Mouse (Mus musculus): Measurements from ENCODE around the gene Mta2. TPM values are rescaled to one million over a fixed set of nuclear protein-coding genes. Genes with fewer than 3 reads are reported as not detected.

Gene Mta2
- polyA plus RNA-seq, 1 experiment = 14.5 TPM

DNA sequence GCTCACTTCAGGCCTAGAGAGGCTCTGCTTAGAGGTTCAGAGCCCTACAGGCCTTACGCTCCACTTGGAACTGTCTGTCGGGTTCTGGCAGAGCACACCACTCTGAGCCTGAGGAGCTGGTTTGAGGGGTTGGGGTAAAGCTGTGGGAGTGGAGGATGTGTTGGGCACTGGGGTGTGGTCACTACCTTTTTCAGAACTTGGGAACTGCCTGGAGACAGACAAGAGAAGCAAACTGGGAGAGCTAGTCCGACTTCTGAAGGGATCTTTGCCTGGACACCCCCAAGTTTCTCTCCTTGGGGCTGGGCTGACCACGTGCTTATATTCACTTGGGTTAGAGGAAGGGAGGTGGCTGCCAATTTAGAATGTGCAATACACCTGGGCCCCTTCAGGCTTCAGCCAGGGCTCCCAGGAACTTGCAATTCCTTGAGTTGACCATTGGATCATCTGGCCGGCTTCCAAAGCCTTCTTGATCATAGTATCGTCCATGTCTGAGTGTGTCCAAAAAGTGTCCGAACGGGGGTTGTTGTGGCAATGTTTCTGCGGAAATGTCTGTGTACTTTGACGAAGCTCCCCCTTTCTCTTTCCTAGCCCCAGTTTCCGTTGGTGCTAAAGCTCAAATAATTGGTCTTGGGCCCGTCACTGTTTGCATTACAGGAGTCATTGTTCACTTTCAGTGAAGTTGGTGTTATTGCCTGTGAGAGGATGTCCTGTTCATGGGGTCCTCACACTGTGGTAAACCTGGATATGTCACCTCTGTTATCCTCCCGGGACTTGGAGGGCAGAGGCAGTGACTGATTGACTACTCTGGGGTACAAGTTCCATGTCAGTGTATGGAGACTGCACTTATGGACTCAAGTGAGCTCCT, 50.4 kb downstream of the Mta2 start:
- H3K4me1 ChIP-seq (ENCODE audit: control insufficient read depth, insufficient read depth, low read length) = peaks cover 18% of the 10 kb centered on the region
- H3K27ac ChIP-seq (ENCODE audit: control insufficient read depth, insufficient read depth, low read depth, low read length) = peak overlapping the region; percentile 16
- H3K27me3 ChIP-seq (ENCODE audit: control insufficient read depth, insufficient read depth, low read length) = peaks cover 2% of the 10 kb centered on the region; the same call in 1 of the 2 replicates
- H3K4me3 ChIP-seq (ENCODE audit: control insufficient read depth, low read depth, low read length) = no peak overlapping the region
- no peaks in the 10 kb centered on the region for H3K36me3 ChIP-seq (ENCODE audit: control insufficient read depth, insufficient read depth, low read length)
- TF ChIP-seq POLR2A (IDR thresholded peaks at IDR 0.05; ENCODE audit: control insufficient read depth, low read depth, low read length) (no peak), CTCF (IDR thresholded peaks at IDR 0.05; ENCODE audit: control insufficient read depth, insufficient read depth, insufficient replicate concordance, low read depth, low read length) (no peak)

DNA sequence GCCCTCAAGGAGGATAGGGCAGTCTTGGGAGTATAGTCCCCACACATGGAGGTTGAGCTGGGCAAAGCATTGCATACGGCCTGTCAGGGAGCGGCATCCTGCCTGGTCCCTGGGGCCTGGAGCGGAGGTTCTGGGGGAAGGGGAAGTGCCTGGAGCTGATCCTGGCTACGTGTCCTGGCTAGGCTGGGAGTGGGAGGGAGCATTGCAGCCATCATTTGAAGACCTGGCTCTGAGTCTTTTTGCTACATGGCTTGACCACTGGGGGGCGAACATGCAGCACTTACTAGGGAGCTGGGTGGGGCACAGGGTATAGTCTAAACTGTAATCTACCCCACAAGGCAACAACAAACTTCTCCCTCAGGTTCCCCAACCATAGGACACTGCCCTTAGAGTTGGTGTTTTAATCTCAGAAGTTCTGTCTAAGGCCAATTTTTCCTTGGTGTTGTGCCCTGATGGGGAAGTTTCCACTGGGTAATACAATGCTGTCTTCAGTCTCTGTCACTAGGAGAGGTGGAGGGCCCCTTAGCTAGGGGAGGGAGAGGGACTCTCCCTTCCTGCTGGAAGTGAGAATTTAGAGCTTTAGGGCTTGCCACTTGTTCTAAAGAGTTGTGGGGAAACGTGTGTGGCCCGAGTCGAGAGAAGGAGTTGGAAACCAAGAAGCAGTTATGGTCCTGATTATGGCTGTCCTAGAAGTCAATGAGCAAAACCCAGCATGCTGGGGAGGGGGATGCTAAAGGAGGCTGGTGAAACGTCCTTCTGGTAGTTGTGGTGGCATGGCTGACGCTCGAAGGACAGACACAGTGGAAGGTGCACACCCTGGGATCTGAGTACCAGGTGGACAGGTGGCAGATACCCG, 51.3 kb downstream of the Mta2 start:
- no peak overlapping the region for H3K4me3 ChIP-seq (ENCODE audit: control insufficient read depth, low read depth, low read length)
- TF ChIP-seq CTCF (IDR thresholded peaks at IDR 0.05; ENCODE audit: control insufficient read depth, insufficient read depth, insufficient replicate concordance, low read depth, low read length) (peak; percentile 36; the same call in 1 of the 2 replicates), POLR2A (IDR thresholded peaks at IDR 0.05; ENCODE audit: control insufficient read depth, low read depth, low read length) (no peak)
- H3K36me3 ChIP-seq (ENCODE audit: control insufficient read depth, insufficient read depth, low read length) = no peaks in the 10 kb centered on the region
- peak overlapping the region; percentile 42 for H3K27ac ChIP-seq (ENCODE audit: control insufficient read depth, insufficient read depth, low read depth, low read length)
- peaks cover 2% of the 10 kb centered on the region; the same call in 1 of the 2 replicates for H3K27me3 ChIP-seq (ENCODE audit: control insufficient read depth, insufficient read depth, low read length)
- peaks cover 21% of the 10 kb centered on the region for H3K4me1 ChIP-seq (ENCODE audit: control insufficient read depth, insufficient read depth, low read length)

DNA sequence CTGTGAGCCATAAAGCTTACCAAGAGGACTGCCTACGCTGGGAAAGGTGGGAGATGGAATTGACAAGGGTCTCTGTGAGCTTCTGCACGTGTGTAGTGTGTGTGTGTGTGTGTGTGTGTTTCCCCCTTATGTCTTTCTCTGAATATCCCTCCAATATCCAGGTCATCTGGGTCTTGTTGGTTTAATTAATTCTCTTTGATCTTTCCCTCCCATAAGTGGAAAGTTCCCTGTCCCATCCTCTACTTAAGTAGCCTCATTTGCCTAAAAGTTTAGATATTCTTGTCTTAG, 51.9 kb downstream of the Mta2 start:
- no peak overlapping the region for H3K27ac ChIP-seq (ENCODE audit: control insufficient read depth, insufficient read depth, low read depth, low read length)
- peaks cover 17% of the 10 kb centered on the region for H3K4me1 ChIP-seq (ENCODE audit: control insufficient read depth, insufficient read depth, low read length)
- TF ChIP-seq POLR2A (IDR thresholded peaks at IDR 0.05; ENCODE audit: control insufficient read depth, low read depth, low read length) (no peak), CTCF (IDR thresholded peaks at IDR 0.05; ENCODE audit: control insufficient read depth, insufficient read depth, insufficient replicate concordance, low read depth, low read length) (no peak)
- H3K4me3 ChIP-seq (ENCODE audit: control insufficient read depth, low read depth, low read length) = no peak overlapping the region
- no peaks in the 10 kb centered on the region for H3K36me3 ChIP-seq (ENCODE audit: control insufficient read depth, insufficient read depth, low read length)
- peaks cover 2% of the 10 kb centered on the region; the same call in 1 of the 2 replicates for H3K27me3 ChIP-seq (ENCODE audit: control insufficient read depth, insufficient read depth, low read length)

DNA sequence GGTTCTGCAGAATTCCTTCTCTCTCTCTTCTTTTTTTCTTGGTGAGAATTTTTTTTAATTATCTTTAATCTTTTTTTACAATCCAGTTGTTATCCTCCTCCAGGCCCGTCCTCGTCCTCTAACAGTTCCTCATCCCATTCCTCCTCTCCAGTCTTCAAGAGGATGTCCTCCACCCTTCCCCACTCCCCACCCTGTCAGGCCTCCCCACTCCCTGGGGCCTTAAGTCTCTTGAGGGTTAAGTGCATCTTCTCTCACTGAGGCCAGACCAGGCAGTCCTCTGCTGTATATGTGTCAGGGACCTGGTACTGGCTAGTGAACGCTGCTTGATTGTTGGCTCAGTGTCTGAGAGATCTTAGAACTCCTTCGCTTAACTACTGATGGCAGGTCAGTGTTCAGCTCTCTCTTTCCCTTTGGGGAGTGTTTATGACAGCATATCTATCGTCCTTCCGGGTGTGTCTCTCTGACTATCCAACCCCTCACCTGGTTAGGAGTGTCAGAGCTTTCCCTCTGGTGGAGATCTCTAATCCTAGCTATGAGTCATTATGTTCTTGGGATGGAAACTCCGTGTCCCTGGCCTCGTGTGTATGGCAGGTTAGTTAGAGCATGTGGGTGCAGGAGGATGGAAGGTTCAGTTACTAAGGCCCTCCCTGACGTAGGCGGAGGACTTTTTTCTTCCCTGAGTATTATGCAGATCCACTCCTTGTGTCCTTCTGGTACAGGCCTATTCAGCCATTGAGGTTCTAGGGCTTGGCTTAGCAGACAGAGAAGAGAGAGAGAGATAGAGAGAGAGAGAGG, 53.3 kb downstream of the Mta2 start:
- H3K27ac ChIP-seq (ENCODE audit: control insufficient read depth, insufficient read depth, low read depth, low read length) = no peak overlapping the region; the same call in 1 of the 2 replicates
- H3K27me3 ChIP-seq (ENCODE audit: control insufficient read depth, insufficient read depth, low read length) = no peaks in the 10 kb centered on the region
- peak overlapping the region; percentile 2 for H3K4me3 ChIP-seq (ENCODE audit: control insufficient read depth, low read depth, low read length)
- peaks cover 9% of the 10 kb centered on the region for H3K4me1 ChIP-seq (ENCODE audit: control insufficient read depth, insufficient read depth, low read length)
- TF ChIP-seq CTCF (IDR thresholded peaks at IDR 0.05; ENCODE audit: control insufficient read depth, insufficient read depth, insufficient replicate concordance, low read depth, low read length) = no peak
- TF ChIP-seq POLR2A (IDR thresholded peaks at IDR 0.05; ENCODE audit: control insufficient read depth, low read depth, low read length) = no peak
- H3K36me3 ChIP-seq (ENCODE audit: control insufficient read depth, insufficient read depth, low read length) = no peaks in the 10 kb centered on the region

DNA sequence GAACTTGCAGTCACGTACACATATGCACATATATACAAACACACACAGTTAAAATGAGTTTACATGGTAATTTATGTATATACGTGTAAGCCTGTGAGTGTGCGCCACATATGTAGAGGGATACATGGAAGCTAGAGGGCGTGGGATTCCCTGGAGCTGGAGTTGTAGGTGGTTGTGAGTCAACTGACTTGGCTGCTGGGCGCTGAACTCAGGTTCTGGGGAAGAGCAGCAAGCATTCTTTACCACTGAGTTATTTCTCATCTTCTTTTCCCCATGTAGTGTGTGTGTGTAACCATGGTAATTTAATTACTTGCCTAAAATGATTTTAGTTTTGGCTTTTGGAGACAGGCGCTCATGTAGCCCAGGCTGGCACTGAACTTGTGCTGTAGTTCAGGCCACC, 54.9 kb downstream of the Mta2 start:
- H3K4me1 ChIP-seq (ENCODE audit: control insufficient read depth, insufficient read depth, low read length) = peaks cover 4% of the 10 kb centered on the region; the same call in 1 of the 2 replicates
- H3K36me3 ChIP-seq (ENCODE audit: control insufficient read depth, insufficient read depth, low read length) = no peaks in the 10 kb centered on the region
- no peak overlapping the region for H3K4me3 ChIP-seq (ENCODE audit: control insufficient read depth, low read depth, low read length)
- TF ChIP-seq CTCF (IDR thresholded peaks at IDR 0.05; ENCODE audit: control insufficient read depth, insufficient read depth, insufficient replicate concordance, low read depth, low read length) = no peak
- no peak for TF ChIP-seq POLR2A (IDR thresholded peaks at IDR 0.05; ENCODE audit: control insufficient read depth, low read depth, low read length)
- H3K27me3 ChIP-seq (ENCODE audit: control insufficient read depth, insufficient read depth, low read length) = no peaks in the 10 kb centered on the region
- H3K27ac ChIP-seq (ENCODE audit: control insufficient read depth, insufficient read depth, low read depth, low read length) = no peak overlapping the region

DNA sequence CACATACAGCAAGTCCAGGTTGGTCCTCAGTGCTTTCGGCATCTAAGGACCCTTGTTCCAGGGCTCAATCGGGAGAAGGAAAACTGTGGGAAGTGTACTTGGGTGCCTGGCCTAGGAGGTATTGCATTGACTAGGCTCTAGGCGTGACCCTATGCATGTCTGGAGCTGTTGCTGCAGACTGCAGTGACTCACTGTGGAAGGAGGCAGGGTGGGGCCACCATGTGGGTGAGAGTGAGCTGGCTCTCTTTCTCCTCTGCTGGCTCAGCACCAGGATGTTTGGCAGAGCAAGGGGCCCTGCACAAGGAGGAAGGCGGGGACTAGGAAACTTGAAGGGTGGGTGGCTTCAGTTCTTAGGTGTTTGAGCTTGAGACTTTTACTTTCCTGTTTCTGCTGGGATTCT, 55.9 kb downstream of the Mta2 start:
- H3K27me3 ChIP-seq (ENCODE audit: control insufficient read depth, insufficient read depth, low read length) = no peaks in the 10 kb centered on the region
- peaks cover 4% of the 10 kb centered on the region; the same call in 1 of the 2 replicates for H3K4me1 ChIP-seq (ENCODE audit: control insufficient read depth, insufficient read depth, low read length)
- no peaks in the 10 kb centered on the region for H3K36me3 ChIP-seq (ENCODE audit: control insufficient read depth, insufficient read depth, low read length)
- H3K27ac ChIP-seq (ENCODE audit: control insufficient read depth, insufficient read depth, low read depth, low read length) = peak overlapping the region; percentile 45; the same call in 1 of the 2 replicates
- no peak overlapping the region for H3K4me3 ChIP-seq (ENCODE audit: control insufficient read depth, low read depth, low read length)
- no peak for TF ChIP-seq CTCF (IDR thresholded peaks at IDR 0.05; ENCODE audit: control insufficient read depth, insufficient read depth, insufficient replicate concordance, low read depth, low read length)
